Mouse (Mus musculus) cerebellum, adult 9-10 months (tissue): ENCODE measurements around the gene Gas2l2.
A peak's percentile ranks its signal among the peaks of the same experiment; 100 is the strongest.

Experiments
- DNase-seq: peaks from one replicate; pipeline ENCODE4 v3.0.0; 2022

Gene Gas2l2

GRCm38 (mm10) chr11:83442596-83443267 is 13.5 kb upstream of the Gas2l2 start:
- DNase-seq, result peak; percentile 91

GRCm38 (mm10) chr11:83441235-83441634 is 12.0 kb upstream of the Gas2l2 start:
- DNase-seq, result no peak

GRCm38 (mm10) chr11:83440081-83441064 is 11.1 kb upstream of the Gas2l2 start:
- DNase-seq, result peak; percentile 90

- DNase-seq, result no peak
These were observed 10.3 kb upstream of the Gas2l2 start for GRCm38 (mm10) chr11:83439426-83440060.

GRCm38 (mm10) chr11:83437377-83437776 is 8.1 kb upstream of the Gas2l2 start, which contains the start of gene 1700020L24Rik:
Gene 1700020L24Rik (plus strand): TSS chr11:83437677.
- no peak for DNase-seq

GRCm38 (mm10) chr11:83432533-83432932 is 3.3 kb upstream of the Gas2l2 start:
- no peak for DNase-seq

- no peak for DNase-seq
These were observed 2.3 kb downstream of the Gas2l2 start for GRCm38 (mm10) chr11:83426964-83427363.

- DNase-seq, result peak; percentile 86
These were observed 4.6 kb downstream of the Gas2l2 start for GRCm38 (mm10) chr11:83424681-83425080.

- DNase-seq, result no peak
These were observed 8.0 kb downstream of the Gas2l2 start for GRCm38 (mm10) chr11:83421305-83421704.

GRCm38 (mm10) chr11:83420338-83420737 is 8.9 kb downstream of the Gas2l2 start:
- DNase-seq, result no peak

GRCm38 (mm10) chr11:83418566-83418965 is 10.7 kb downstream of the Gas2l2 start:
- DNase-seq, result no peak

- DNase-seq, result no peak
These were observed 11.5 kb downstream of the Gas2l2 start for GRCm38 (mm10) chr11:83417708-83418107.

- no peak for DNase-seq
These were observed 12.2 kb downstream of the Gas2l2 start for GRCm38 (mm10) chr11:83417080-83417479.

GRCm38 (mm10) chr11:83410510-83410909 is 18.7 kb downstream of the Gas2l2 start:
- no peak for DNase-seq

- DNase-seq, result no peak
These were observed 19.4 kb downstream of the Gas2l2 start for GRCm38 (mm10) chr11:83409792-83410291.

- peak; percentile 68 for DNase-seq
These were observed 20.0 kb downstream of the Gas2l2 start, which contains the start of gene Rasl10b for GRCm38 (mm10) chr11:83409087-83409754. Gene Rasl10b (plus strand): TSS chr11:83409137.

GRCm38 (mm10) chr11:83408242-83408641 is 21.0 kb downstream of the Gas2l2 start:
- DNase-seq, result no peak

GRCm38 (mm10) chr11:83406391-83406790 is 22.9 kb downstream of the Gas2l2 start:
- no peak for DNase-seq

- no peak for DNase-seq
These were observed 25.5 kb downstream of the Gas2l2 start for GRCm38 (mm10) chr11:83403787-83404186.

- DNase-seq, result no peak
These were observed 30.5 kb downstream of the Gas2l2 start for GRCm38 (mm10) chr11:83398724-83399123.

GRCm38 (mm10) chr11:83397626-83398025 is 31.6 kb downstream of the Gas2l2 start:
- DNase-seq, result no peak

GRCm38 (mm10) chr11:83394802-83395439 is 34.3 kb downstream of the Gas2l2 start:
- DNase-seq, result no peak
